Mouse (Mus musculus) Patski (cell line): ENCODE measurements around the gene Zfp87. TPM values are rescaled to one million over a fixed set of nuclear protein-coding genes. Genes with fewer than 3 reads are reported as not detected.

Source experiments
- ATAC-seq: fragments of 100-300 bp; one replicate; pipeline ENCODE4 v1.8.0; 2021
- CTCF ChIA-PET: fragments of 350-600 bp; sonication (Branson Sonifier 250); formaldehyde crosslinking; loops from one replicate; lab custom pipeline; 2022; ENCODE audit warnings: inconsistent platforms; lab: Charles Lee
- POLR2A ChIA-PET: fragments of 350-600 bp; sonication (Branson Sonifier 250); formaldehyde crosslinking; loops from one replicate; lab custom pipeline; 2022; ENCODE audit warnings: antibody characterized with exemption, inconsistent platforms; lab: Charles Lee
- DNase-seq: peaks from one replicate; pipeline ENCODE4 v3.0.0-alpha.2; 2011; ENCODE audit warnings: low read depth, low spot score
- H3K27me3 ChIP-seq: fragments of 371-371 bp; one replicate; pipeline ENCODE4 v1.5.1; 2021
- CTCF ChIP-seq: fragments of 100-300 bp; IDR thresholded peaks from one replicate; pipeline ENCODE4 v1.5.1; 2021
- in situ Hi-C: fragments of 300-500 bp; cut with MboI; formaldehyde crosslinking; loops from 3 replicates; pipeline ENCODE4 v1.11.1; 2018; ENCODE audit warnings: low pct_unique_long_range_greater_than_20kb, mixed read lengths
- polyA plus RNA-seq: library from polyadenylated mRNA; unstranded; gene quantifications from one replicate; pipeline ENCODE4 v1.2.3, GENCODE M21; 2021

Zfp87 gene
- polyA plus RNA-seq, 1 experiment from 2014 or later: 14.2 TPM

- POLR2A ChIA-PET: no interaction called here
- DNase-seq (no peak), ATAC-seq (peak; percentile 17)
- CTCF ChIA-PET: interaction anchor here (1.3 kb wide), 1 partner anchor 15 kb away, joined by 3 read pairs; no protein-coding TSS in a partner anchor
- no peaks in the 10 kb centered on the region for H3K27me3 ChIP-seq
- in situ Hi-C loops: no loop called here
- no peak for TF ChIP-seq CTCF
Measured at GRCm38 (mm10) chr13:67484424-67484811, 41.6 kb downstream of the Zfp87 start.

- DNase-seq (peak; percentile 49), ATAC-seq (peak; percentile 93)
- H3K27me3 ChIP-seq: no peaks in the 10 kb centered on the region
- CTCF ChIA-PET: interaction anchor here (1.7 kb wide), 1 partner anchor 32 kb away, joined by 10 read pairs; the partner anchor contains the start of gene Zfp874a
- TF ChIP-seq CTCF: no peak
- in situ Hi-C loops: no loop called here
- POLR2A ChIA-PET: interaction anchor here (1.6 kb wide), 1 partner anchor 32 kb away, joined by 11 read pairs; the partner anchor contains the start of gene Zfp874a
Measured at GRCm38 (mm10) chr13:67483625-67484423, 42.2 kb downstream of the Zfp87 start, which contains the start of gene Zfp874b. Zfp874b (minus strand) TSS chr13:67484258.

GRCm38 (mm10) chr13:67481528-67481927 is 44.4 kb downstream of the Zfp87 start:
- in situ Hi-C loops: no loop called here
- CTCF ChIA-PET: interaction anchor here (1.1 kb wide), 1 partner anchor 50 kb away, joined by 4 read pairs; no protein-coding TSS in a partner anchor
- POLR2A ChIA-PET: interaction anchor here (0.8 kb wide), 1 partner anchor 19 kb away, joined by 3 read pairs; the partner anchor contains the start of gene Zfp58
- no peak for ATAC-seq
- H3K27me3 ChIP-seq: no peaks in the 10 kb centered on the region
- no peak for DNase-seq
- peak; percentile 44 for TF ChIP-seq CTCF

GRCm38 (mm10) chr13:67469274-67469673 is 56.7 kb downstream of the Zfp87 start:
- TF ChIP-seq CTCF: no peak
- H3K27me3 ChIP-seq: no peaks in the 10 kb centered on the region
- DNase-seq (no peak), ATAC-seq (no peak)
- ChIA-PET CTCF (no interaction called here), POLR2A (no interaction called here)
- in situ Hi-C loops: no loop called here

Other genes with a start within 250 kb of the Zfp87 start
- 4.1 TPM for gene Zfp458, start 247.7 kb downstream of the Zfp87 start, polyA plus RNA-seq
- 3.1 TPM for gene Zfp457, start 219.7 kb downstream of the Zfp87 start, polyA plus RNA-seq
- gene Zfp595, start 193.6 kb downstream of the Zfp87 start, polyA plus RNA-seq: 3.2 TPM
- gene Gm28044, start 165.6 kb downstream of the Zfp87 start, polyA plus RNA-seq: 1.4 TPM
- gene Zfp953, start 165.6 kb downstream of the Zfp87 start, polyA plus RNA-seq: 2.4 TPM
- gene Gm28041, start 150.4 kb downstream of the Zfp87 start, polyA plus RNA-seq: 0.90 TPM
- gene Zfp456, start 150.4 kb downstream of the Zfp87 start, polyA plus RNA-seq: 4.8 TPM
- gene Zfp429, start 126.4 kb downstream of the Zfp87 start, polyA plus RNA-seq: 6.5 TPM
- not detected for gene Zfp459, start 104.8 kb downstream of the Zfp87 start, polyA plus RNA-seq
- 11.3 TPM for gene Zfp874a, start 74.6 kb downstream of the Zfp87 start, polyA plus RNA-seq
- 11.3 TPM for gene Zfp874b, start 41.9 kb downstream of the Zfp87 start, polyA plus RNA-seq
- 9.2 TPM for gene Zfp58, start 25.6 kb downstream of the Zfp87 start, polyA plus RNA-seq
- gene Gm26965, start within 50 bp of the Zfp87 start, polyA plus RNA-seq: not detected
- gene Zfp748, start 27.7 kb upstream of the Zfp87 start, polyA plus RNA-seq: 6.3 TPM
- gene Zfp729b, start 83.5 kb upstream of the Zfp87 start, polyA plus RNA-seq: 7.5 TPM
- gene Gm49345, start 111.6 kb upstream of the Zfp87 start, polyA plus RNA-seq: 1.2 TPM
- gene Zfp729a, start 111.6 kb upstream of the Zfp87 start, polyA plus RNA-seq: 4.4 TPM
- gene Zfp738, start 160.9 kb upstream of the Zfp87 start, polyA plus RNA-seq: 6.8 TPM
- 11.8 TPM for gene Zfp65, start 203.0 kb upstream of the Zfp87 start, polyA plus RNA-seq
- 3.2 TPM for gene Zfp85, start 229.1 kb upstream of the Zfp87 start, polyA plus RNA-seq